Mouse (Mus musculus) cortical plate, adult 2 months (tissue): ENCODE measurements around the gene Borcs7.

ENCODE experiments used
- CTCF ChIP-seq: fragments of 200-500 bp; IDR thresholded peaks from 2 replicates; pipeline ENCODE4 v1.5.1; 2011; ENCODE audit warnings: mild to moderate bottlenecking, control low read depth, low read length; ENCODE audit not compliant: insufficient read depth; ENCODE audit errors: extremely low read depth
- POLR2A ChIP-seq: fragments of 200-500 bp; IDR thresholded peaks from 2 replicates; pipeline ENCODE4 v1.6.1; 2011; ENCODE audit warnings: mild to moderate bottlenecking, low read length, control low read depth; ENCODE audit not compliant: insufficient read depth; ENCODE audit errors: extremely low read depth

GRCm38 (mm10) chr19:46699011-46699481 lies 9.3 kb downstream of the Borcs7 start:
- TF ChIP-seq POLR2A: no peak
- no peak for TF ChIP-seq CTCF
